Mouse (Mus musculus) right cerebral cortex, postnatal 4 days (tissue): ENCODE data around the gene Prdm16.
A peak's percentile ranks its signal among the peaks of the same experiment; 100 is the strongest.

Source experiments
- DNase-seq: peaks from one replicate; pipeline ENCODE4 v3.0.0-alpha.2; 2022

Gene Prdm16

GRCm38 (mm10) chr4:154636721-154637311 is at the start of gene Prdm16:
Prdm16 (minus strand) TSS chr4:154636873.
- DNase-seq = no peak

GRCm38 (mm10) chr4:154683068-154683752 is 46.5 kb upstream of the Prdm16 start:
- no peak for DNase-seq

- DNase-seq = no peak
Measured at GRCm38 (mm10) chr4:154682311-154682710, 45.6 kb upstream of the Prdm16 start.

GRCm38 (mm10) chr4:154675441-154676000 is 38.8 kb upstream of the Prdm16 start:
- no peak for DNase-seq

- DNase-seq = no peak
Measured at GRCm38 (mm10) chr4:154674966-154675365, 38.3 kb upstream of the Prdm16 start.

- peak; percentile 76 for DNase-seq
Measured at GRCm38 (mm10) chr4:154674541-154674940, 37.9 kb upstream of the Prdm16 start.

- DNase-seq = no peak
Measured at GRCm38 (mm10) chr4:154673986-154674385, 37.3 kb upstream of the Prdm16 start.

GRCm38 (mm10) chr4:154672027-154672426 is 35.4 kb upstream of the Prdm16 start:
- DNase-seq = no peak

GRCm38 (mm10) chr4:154671232-154671912 is 34.7 kb upstream of the Prdm16 start:
- DNase-seq = no peak

- DNase-seq = no peak
Measured at GRCm38 (mm10) chr4:154667767-154668166, 31.1 kb upstream of the Prdm16 start, which contains the start of gene Actrt2. Actrt2 (minus strand) TSS chr4:154667867.

- no peak for DNase-seq
Measured at GRCm38 (mm10) chr4:154662681-154663215, 26.1 kb upstream of the Prdm16 start.

GRCm38 (mm10) chr4:154661256-154661655 is 24.6 kb upstream of the Prdm16 start:
- no peak for DNase-seq

GRCm38 (mm10) chr4:154660025-154660424 is 23.4 kb upstream of the Prdm16 start:
- DNase-seq = no peak

- DNase-seq = peak; percentile 50
Measured at GRCm38 (mm10) chr4:154655134-154655910, 18.6 kb upstream of the Prdm16 start.

GRCm38 (mm10) chr4:154652494-154652893 is 15.8 kb upstream of the Prdm16 start:
- no peak for DNase-seq

- no peak for DNase-seq
Measured at GRCm38 (mm10) chr4:154649083-154649747, 12.5 kb upstream of the Prdm16 start.

GRCm38 (mm10) chr4:154642496-154642895 is 5.8 kb upstream of the Prdm16 start:
- no peak for DNase-seq

GRCm38 (mm10) chr4:154641296-154642110 is 4.8 kb upstream of the Prdm16 start:
- DNase-seq = no peak

- DNase-seq = no peak
Measured at GRCm38 (mm10) chr4:154640443-154641295, 4.0 kb upstream of the Prdm16 start.
